Mouse (Mus musculus) bone marrow macrophage, adult 2 months (primary cell): ENCODE measurements around the gene Uvrag.

Source experiments
- CTCF ChIP-seq: IDR thresholded peaks from 2 replicates; pipeline ENCODE4 v1.5.1; 2012; ENCODE audit warnings: low read depth, mild to moderate bottlenecking, low read length, moderate library complexity
- POLR2A ChIP-seq: IDR thresholded peaks from 2 replicates; pipeline ENCODE4 v1.6.1; 2012; ENCODE audit warnings: mild to moderate bottlenecking, low read depth, low read length, borderline replicate concordance

GRCm38 (mm10) chr7:99114006-99114726, 26.8 kb downstream of the Uvrag start:
- TF ChIP-seq POLR2A (no peak), CTCF (no peak)
